Mouse (Mus musculus) liver, adult 2 months (tissue): Measurements from ENCODE around the gene P2rx3.

Experiments
- CTCF ChIP-seq: fragments of 200-500 bp; IDR thresholded peaks from 2 replicates; pipeline ENCODE4 v1.5.1; 2011; ENCODE audit warnings: low read depth, low read length, control low read depth
- POLR2A ChIP-seq: fragments of 200-500 bp; IDR thresholded peaks from 2 replicates; pipeline ENCODE4 v1.6.1; 2011; ENCODE audit warnings: low read length, control low read depth; ENCODE audit not compliant: insufficient read depth; ENCODE audit errors: extremely low read depth

DNA sequence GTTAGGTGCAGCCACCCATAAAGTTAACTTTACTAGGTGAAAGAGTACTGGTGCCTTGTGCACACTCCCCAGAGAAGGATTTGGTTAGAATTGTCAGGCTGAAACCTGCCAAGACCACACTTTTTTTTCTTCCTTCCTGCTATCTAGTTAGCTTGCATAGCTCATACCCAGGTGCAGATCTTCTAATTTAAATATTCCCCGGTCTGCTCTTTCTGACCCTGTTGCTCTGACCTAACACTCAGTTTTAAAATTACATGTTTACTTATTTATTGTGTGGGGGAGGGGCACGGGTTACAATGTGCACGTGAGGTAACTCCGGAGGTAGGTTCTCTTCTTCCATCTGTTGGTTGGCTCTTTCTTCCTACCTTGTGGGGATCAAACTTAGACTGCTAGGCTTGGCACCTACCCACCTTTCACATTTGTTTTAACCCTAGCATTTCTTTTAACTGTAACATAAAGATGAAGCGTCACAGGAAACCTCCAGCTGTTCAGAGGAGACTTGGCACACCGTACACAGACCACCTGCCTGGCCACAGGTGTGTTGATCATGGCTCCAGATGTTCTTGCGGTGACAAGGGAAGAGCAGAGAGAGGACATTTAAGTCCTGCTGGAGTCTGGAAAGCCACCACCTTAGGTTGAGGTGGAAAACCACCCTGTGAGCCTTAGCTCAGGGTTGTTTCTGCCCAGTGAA lies 73.0 kb downstream of the P2rx3 start:
- TF ChIP-seq CTCF, result no peak
- TF ChIP-seq POLR2A, result no peak
